Mouse (Mus musculus) embryonic facial prominence, embryonic 13.5 days (tissue): ENCODE data around the gene Zar1. TPM values are rescaled to one million over a fixed set of nuclear protein-coding genes. Genes with fewer than 3 reads are reported as not detected.
"Not testable (repeated sequence)": the region's sequence is repeated elsewhere in the genome, so short reads cannot be mapped to it uniquely, and the experiment has no call there.

Source experiments
- ATAC-seq: fragments of 200-750 bp; cut with Nextera tagmentation; 2 replicates; pipeline ENCODE4 v1.8.0; 2017; ENCODE audit warnings: low read depth; ENCODE audit not compliant: insufficient number of reproducible peaks, insufficient read depth, low FRiP score, low TSS enrichment
- H3K27ac ChIP-seq: fragments of 300-500 bp; sonication (generic); 2 replicates; pipeline ENCODE4 v1.5.1; 2015; ENCODE audit warnings: moderate library complexity, mild to moderate bottlenecking, inconsistent platforms
- H3K27me3 ChIP-seq: fragments of 300-500 bp; sonication (generic); 2 replicates; pipeline ENCODE4 v1.6.1; 2015; ENCODE audit warnings: mild to moderate bottlenecking, inconsistent platforms
- H3K36me3 ChIP-seq: fragments of 300-500 bp; sonication (generic); 2 replicates; pipeline ENCODE4 v1.6.1; 2015; ENCODE audit warnings: mild to moderate bottlenecking, inconsistent platforms
- H3K4me1 ChIP-seq: fragments of 300-500 bp; sonication (generic); 2 replicates; pipeline ENCODE4 v1.6.1; 2015; ENCODE audit warnings: inconsistent platforms
- H3K4me2 ChIP-seq: fragments of 300-500 bp; sonication (generic); 2 replicates; pipeline ENCODE4 v1.6.1; 2015; ENCODE audit warnings: moderate library complexity, mild to moderate bottlenecking, inconsistent platforms
- H3K4me3 ChIP-seq: fragments of 300-500 bp; sonication (generic); 2 replicates; pipeline ENCODE4 v1.5.1; 2015; ENCODE audit warnings: mild to moderate bottlenecking, inconsistent platforms
- H3K9ac ChIP-seq: fragments of 300-500 bp; sonication (generic); 2 replicates; pipeline ENCODE4 v1.6.1; 2015; ENCODE audit warnings: mild to moderate bottlenecking, inconsistent platforms
- H3K9me3 ChIP-seq: fragments of 300-500 bp; sonication (generic); 2 replicates; pipeline ENCODE4 v1.6.1; 2016; ENCODE audit warnings: inconsistent platforms
- WGBS: fragments of 180-500 bp; shearing (Covaris S2); methylation state at CpG from one replicate; pipeline ENCODE4 v1.1.7; 2015; ENCODE audit warnings: mixed read lengths; 5-methylcytosine and 5-hydroxymethylcytosine counted together
- polyA plus RNA-seq: library from polyadenylated mRNA; unstranded; fragments of >200 nt; fragmentation: Nextera tagmentation; extraction: Ambion mirVana; gene quantifications from 2 replicates; pipeline ENCODE4 v1.2.1, GENCODE M21; 2015

The Zar1 gene
- polyA plus RNA-seq, result 1.6 and 3.0 TPM in 2 replicates

DNA sequence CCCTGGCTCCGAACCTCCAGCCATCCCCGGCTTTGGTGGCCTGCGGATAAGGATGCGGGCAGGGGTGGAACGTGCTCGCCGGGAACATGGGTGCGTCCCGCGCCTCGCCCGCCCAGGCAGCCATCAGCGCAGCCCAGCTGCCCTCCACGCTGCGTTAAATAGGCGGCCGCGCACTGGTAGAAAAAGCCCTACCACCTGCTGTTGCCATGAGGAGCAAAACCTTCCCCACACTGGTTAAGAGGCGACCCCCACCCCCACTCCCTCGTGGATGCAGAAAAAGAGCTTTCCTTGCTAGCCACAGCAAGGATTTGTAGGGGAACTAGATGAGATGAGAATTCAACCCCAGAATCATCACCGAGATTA, at the start of gene Zar1:
TSS of gene Zar1 (minus strand) at position 285 of the 363 bp plus-strand sequence.
- H3K9me3 ChIP-seq, H3K36me3 ChIP-seq, H3K4me1 ChIP-seq, H3K27ac ChIP-seq: not testable (repeated sequence)
- Histone ChIP-seq H3K27me3 (peaks cover 23% of the 10 kb centered on the region), H3K4me3 (peak within 1 kb of the TSS; percentile 48), H3K9ac (peak within 1 kb of the TSS; percentile 69), H3K4me2 (peak within 1 kb of the TSS; percentile 86)
- WGBS, result 5% methylated on average over 18 of the region's 21 CpGs
- peak; percentile 64; the same call in 1 of the 2 replicates for ATAC-seq

DNA sequence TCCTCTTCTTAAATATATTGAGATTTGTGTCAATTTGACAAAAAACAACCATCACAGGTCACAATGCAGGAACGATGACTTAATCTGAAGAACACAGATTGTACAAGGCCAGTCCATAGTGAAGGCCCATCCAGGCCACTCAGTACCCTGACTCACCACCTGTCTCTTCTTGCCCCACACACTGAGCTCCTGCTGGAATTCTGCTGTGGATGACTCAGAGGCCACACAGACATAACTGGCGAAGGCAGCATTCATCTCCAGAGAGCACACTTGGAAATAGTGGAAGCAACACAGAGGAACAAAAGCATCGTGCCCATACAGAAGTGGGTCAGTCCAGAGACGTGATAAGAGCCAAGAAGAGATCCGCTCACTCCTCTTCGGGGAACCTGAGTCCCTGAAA, 49.0 kb upstream of the Zar1 start:
- Histone ChIP-seq H3K9ac (no peak overlapping the region), H3K4me3 (no peak overlapping the region), H3K27me3 (no peaks in the 10 kb centered on the region), H3K27ac (no peak overlapping the region), H3K4me1 (no peaks in the 10 kb centered on the region), H3K4me2 (no peak overlapping the region), H3K9me3 (no peaks in the 10 kb centered on the region), H3K36me3 (no peaks in the 10 kb centered on the region)
- 89% methylated on average over 6 of the region's 6 CpGs for WGBS
- no peak for ATAC-seq

DNA sequence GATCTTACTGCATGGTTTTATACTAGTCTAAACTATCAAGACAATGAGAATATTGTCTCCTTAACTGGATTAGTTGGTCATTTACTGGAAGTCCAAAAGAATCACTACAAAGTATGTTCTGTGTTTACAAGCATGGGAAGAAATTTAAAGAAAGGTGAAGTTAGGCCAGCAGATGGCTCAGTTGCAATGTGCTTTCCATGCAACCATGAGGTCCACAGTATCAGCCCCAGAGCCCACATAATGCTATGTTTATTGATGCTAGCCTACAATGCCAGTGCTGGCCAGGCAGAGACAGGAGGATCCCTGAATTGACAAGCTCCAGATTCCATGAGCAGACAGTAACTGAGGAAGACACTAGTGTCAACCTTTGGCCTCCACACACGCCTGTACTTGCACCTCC, 40.0 kb upstream of the Zar1 start:
- Histone ChIP-seq H3K27me3 (no peaks in the 10 kb centered on the region), H3K4me3 (no peak overlapping the region), H3K9me3 (no peaks in the 10 kb centered on the region), H3K36me3 (no peaks in the 10 kb centered on the region), H3K27ac (no peak overlapping the region), H3K4me1 (no peaks in the 10 kb centered on the region), H3K4me2 (no peak overlapping the region), H3K9ac (no peak overlapping the region)
- 80% methylated on average over 1 of the region's 1 CpGs for WGBS
- ATAC-seq, result no peak

DNA sequence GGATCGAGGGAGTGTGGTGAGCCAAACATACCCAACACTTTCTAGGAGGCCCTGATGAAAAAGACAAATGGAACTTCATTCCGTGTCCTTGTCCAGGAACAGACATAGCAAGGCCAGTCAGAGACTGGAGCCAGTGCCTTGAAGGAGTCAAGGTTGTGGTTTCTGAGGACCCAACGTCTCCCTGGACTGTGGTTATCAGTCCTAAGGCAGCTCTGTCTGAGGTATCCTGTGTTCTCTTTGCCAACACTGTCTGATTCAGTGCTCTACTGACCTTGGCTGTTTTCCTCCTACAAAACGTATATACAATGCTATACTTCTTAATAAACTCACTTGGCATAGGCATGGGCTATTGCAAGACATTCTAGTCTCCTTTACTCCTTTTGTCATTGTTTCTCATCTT, 36.4 kb upstream of the Zar1 start:
- Histone ChIP-seq H3K4me2 (no peak overlapping the region), H3K27me3 (no peaks in the 10 kb centered on the region), H3K27ac (no peak overlapping the region), H3K4me1 (no peaks in the 10 kb centered on the region), H3K36me3 (no peaks in the 10 kb centered on the region), H3K9me3 (no peaks in the 10 kb centered on the region), H3K4me3 (no peak overlapping the region), H3K9ac (no peak overlapping the region)
- no peak for ATAC-seq
- 77% methylated on average over 4 of the region's 4 CpGs for WGBS

DNA sequence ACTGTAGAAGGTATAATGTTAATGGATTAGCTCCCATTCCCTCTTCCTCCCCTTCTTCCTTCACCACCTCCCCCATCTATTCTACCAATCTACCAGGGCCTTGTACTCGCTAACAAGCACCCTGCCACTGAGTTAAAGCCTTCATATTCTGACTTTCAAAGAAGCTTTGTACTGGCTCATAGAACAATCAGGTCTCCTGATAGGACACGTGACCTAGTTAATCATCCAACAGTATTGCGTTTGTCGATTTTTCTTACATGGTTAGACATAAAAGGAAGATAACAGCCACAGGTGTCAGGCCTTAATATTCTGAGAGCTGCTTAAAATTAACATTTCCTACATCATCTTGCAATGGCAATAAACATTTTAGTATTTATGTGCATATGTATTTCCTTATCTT, 22.1 kb upstream of the Zar1 start:
- Histone ChIP-seq H3K27me3 (no peaks in the 10 kb centered on the region), H3K9me3 (no peaks in the 10 kb centered on the region), H3K4me2 (no peak overlapping the region), H3K27ac (no peak overlapping the region), H3K9ac (no peak overlapping the region), H3K4me1 (no peaks in the 10 kb centered on the region), H3K36me3 (no peaks in the 10 kb centered on the region), H3K4me3 (no peak overlapping the region)
- no peak for ATAC-seq
- WGBS, result 91% methylated on average over 4 of the region's 4 CpGs

DNA sequence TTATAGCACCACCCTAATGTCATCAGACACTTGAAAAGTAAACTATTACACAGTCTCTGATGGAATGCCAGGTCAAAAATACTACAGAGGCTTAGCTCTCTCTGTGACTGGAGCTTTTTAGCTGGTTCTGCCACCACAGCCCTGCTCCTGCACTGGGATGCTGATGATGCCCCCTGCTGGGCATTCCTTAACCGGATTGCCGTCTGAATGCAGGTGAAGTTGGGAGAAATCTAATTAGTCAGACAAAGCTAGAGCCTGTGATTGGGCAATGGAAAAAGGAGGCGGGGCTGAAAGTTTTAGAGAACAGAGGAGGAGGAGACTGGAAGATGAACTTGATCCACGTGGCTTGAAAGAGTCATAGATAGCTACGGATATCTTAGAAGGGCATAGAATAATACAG, 20.0 kb upstream of the Zar1 start:
- ATAC-seq, result no peak

DNA sequence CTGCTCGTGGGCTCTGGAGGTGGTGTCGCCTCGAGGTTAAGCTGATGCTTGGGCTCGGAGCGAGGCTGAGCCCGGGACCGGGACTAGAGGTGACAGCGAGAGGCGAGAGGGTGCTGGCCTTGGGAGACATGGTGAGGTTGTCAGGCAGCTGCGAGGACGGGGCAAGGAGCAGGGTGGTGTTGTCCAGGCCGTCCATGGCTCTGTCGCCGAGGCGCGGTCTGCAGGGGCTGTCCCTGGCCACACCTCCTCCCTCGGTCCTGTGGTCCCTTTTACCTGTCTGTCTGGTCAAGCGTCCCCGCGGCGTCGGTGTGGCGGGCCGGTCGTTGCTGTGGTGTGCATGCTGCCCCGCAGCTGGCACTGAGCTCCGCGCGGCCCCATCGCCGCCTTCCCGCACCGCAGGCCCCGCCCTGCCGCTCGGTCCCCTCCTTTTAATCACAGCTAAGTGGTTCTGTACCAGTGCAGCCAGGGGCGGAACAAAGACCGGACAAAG, 6.2 kb upstream of the Zar1 start, which contains the start of gene Gm5868:
TSS of gene Gm5868 (minus strand) at position 360 of the 490 bp plus-strand sequence.
- ATAC-seq, result peak; percentile 37; the same call in 1 of the 2 replicates
- Histone ChIP-seq H3K4me1 (peaks cover 6% of the 10 kb centered on the region), H3K9ac (peak within 1 kb of the TSS; percentile 49; the same call in 1 of the 2 replicates), H3K9me3 (no peaks in the 10 kb centered on the region), H3K4me3 (peak within 1 kb of the TSS; percentile 42), H3K36me3 (no peaks in the 10 kb centered on the region), H3K27me3 (peaks cover 33% of the 10 kb centered on the region), H3K4me2 (peak within 1 kb of the TSS; percentile 70), H3K27ac (no peak within 1 kb of the TSS)
- 1% methylated on average over 38 of the region's 38 CpGs for WGBS

More for the DNA sequence above, 20.0 kb upstream of the Zar1 start:
- H3K27ac ChIP-seq, result no peak overlapping the region
- H3K36me3 ChIP-seq, result no peaks in the 10 kb centered on the region
- 13% methylated on average over 5 of the region's 5 CpGs for WGBS
- no peaks in the 10 kb centered on the region for H3K9me3 ChIP-seq
- no peaks in the 10 kb centered on the region for H3K27me3 ChIP-seq
- no peak overlapping the region for H3K4me3 ChIP-seq
- no peak overlapping the region for H3K4me2 ChIP-seq
- no peak overlapping the region for H3K9ac ChIP-seq
- no peaks in the 10 kb centered on the region for H3K4me1 ChIP-seq

DNA sequence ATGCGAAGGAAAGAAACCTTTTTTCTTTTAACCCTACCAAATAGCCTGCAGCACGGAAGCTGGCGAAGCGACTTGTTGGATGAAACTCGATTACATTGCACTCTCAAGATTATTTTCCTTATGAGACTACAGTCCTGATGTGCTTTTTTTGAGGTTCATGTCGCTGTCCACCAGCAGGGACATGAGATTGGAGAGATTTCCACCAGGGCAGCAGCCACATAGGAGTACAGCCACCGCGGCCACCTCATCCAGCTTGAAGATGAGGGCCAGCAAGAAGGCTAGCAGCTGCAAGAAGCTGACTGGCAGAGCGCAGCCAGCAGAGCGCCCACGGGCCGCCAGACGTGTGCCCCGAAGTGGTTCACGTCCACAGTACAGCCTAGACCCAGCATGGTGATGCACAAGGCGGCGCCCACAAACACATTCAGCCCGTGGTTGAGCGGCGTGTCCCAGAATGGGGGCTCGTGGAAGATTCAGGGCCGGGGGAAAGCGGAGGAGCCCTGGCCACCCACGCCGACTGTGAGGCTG, 5.7 kb upstream of the Zar1 start:
- 42% methylated on average over 25 of the region's 25 CpGs for WGBS
- Histone ChIP-seq H3K27me3 (peaks cover 35% of the 10 kb centered on the region), H3K4me3 (peak overlapping the region; percentile 42), H3K9ac (peak overlapping the region; percentile 49; the same call in 1 of the 2 replicates), H3K4me2 (peak overlapping the region; percentile 70)
- H3K27ac ChIP-seq, H3K4me1 ChIP-seq, H3K36me3 ChIP-seq, H3K9me3 ChIP-seq: not testable (repeated sequence)
- 0 out of 2 replicates have a peak, but pooled peaks have one; percentile 37 for ATAC-seq

DNA sequence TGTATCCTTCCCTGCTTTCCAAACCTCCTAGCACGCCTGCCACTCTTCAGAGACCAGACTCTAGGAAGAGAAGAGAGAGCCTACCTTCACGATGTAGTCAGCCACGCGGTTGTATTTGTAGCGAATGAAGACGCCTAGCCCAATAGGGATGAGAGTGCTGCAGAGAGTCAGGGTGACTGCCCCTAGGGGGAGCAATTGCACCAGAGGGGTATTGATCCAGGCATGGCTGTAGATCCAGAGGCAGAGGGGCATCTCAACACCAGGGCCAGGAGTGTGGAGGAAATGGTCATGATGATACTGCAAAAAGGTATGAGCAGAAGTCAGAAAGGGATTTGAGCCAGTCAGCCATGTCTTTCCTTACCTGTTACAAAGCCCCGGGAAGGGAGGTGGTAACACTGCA, 5.1 kb upstream of the Zar1 start:
- H3K27ac ChIP-seq, ATAC-seq, H3K4me3 ChIP-seq, H3K4me1 ChIP-seq, H3K36me3 ChIP-seq, H3K9me3 ChIP-seq, H3K9ac ChIP-seq, H3K4me2 ChIP-seq: not testable (repeated sequence)
- peaks cover 41% of the 10 kb centered on the region for H3K27me3 ChIP-seq
- 43% methylated on average over 7 of the region's 7 CpGs for WGBS

DNA sequence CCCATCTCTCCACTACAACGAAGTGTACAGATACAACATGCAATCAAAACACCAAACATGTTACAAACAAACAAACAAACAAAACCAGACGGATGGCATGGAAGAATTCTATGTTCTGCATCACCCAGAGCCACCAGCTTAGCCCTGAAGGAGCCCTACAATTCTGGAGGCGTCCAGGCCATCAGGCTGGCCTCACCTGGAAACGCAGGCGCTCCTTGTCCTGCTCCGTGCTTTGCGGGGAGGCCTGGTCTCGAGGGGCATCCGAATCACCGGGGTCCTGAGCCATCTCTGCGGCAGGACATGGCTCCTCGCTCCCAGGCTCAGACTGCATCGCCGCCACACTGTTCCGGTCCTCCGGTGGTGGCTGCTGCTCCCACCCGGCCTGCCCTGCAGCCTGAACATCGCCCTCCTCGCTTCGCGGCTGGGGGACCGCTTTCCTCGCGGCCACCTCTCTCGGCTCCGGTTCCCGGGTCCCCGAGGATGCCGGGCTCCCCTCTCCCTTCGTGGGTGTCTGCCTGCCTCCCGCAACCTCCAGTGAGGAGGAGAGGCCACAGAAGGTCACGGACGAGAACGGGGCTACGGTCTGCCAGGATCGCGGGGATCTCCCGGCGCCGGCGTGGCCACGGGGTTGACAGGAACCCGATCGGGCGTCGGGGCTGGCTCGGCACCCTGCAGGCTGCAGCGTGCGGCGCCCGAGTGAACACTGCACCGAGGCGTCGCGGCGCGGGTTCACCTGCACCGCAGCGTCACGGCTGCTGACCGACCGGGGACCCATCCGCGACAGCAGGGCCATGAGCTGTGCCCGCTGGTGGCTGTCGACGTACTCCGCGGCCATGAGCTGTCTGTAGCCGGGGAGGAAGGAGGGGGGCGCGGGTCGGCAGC, 725 bp downstream of the Zar1 start:
- Histone ChIP-seq H3K9ac (peak overlapping the region; percentile 69), H3K4me3 (peak overlapping the region; percentile 48), H3K4me2 (peak overlapping the region; percentile 86), H3K27me3 (peaks cover 19% of the 10 kb centered on the region)
- not testable (repeated sequence) for H3K36me3 ChIP-seq, H3K27ac ChIP-seq, H3K4me1 ChIP-seq, H3K9me3 ChIP-seq
- 4% methylated on average over 65 of the region's 73 CpGs for WGBS
- peak; percentile 43; the same call in 1 of the 2 replicates for ATAC-seq

DNA sequence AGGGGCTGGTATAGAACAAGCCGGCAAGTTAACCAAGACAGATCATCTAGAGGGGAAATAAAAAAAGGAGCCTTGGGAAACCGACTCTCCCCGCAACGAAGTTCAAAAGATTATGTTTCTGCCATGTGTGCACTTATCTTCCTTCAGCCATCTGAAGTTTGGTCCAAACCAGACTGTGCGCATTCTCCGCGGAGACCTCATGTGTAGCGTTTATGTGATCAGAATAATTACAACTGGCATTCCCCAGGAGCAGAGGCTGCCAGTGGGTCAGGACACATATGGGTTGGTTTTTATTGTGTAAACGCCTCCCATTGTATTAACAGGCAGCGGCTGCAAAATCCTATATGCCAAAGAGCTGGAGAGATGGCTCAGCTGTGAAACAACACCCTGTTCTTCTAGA, 1.5 kb downstream of the Zar1 start:
- not testable (repeated sequence) for H3K36me3 ChIP-seq, H3K27ac ChIP-seq, H3K4me1 ChIP-seq, H3K9ac ChIP-seq, H3K4me3 ChIP-seq, H3K9me3 ChIP-seq
- Histone ChIP-seq H3K4me2 (peak overlapping the region; percentile 86), H3K27me3 (peaks cover 19% of the 10 kb centered on the region)
- WGBS, result 22% methylated on average over 10 of the region's 10 CpGs
- 0 out of 2 replicates have a peak, but pooled peaks have one; percentile 26 for ATAC-seq

DNA sequence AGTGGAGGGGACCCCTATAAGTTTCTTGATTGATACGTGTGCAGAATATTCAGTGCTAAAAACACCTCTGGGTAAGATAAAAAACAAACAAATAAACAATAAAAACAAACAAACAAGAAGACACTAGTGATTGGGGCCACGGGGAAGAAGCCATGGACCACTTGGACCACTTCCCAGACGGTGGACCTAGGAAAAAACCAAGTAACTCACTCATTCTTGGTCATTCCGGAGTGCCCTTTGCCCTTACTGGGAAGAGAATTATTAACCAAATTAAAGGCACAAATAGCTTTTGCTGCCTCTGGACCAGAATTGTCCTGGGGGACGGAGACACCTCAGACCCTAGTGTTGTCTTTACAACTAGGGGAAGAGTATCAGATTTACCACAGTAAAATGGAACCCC, 15.4 kb downstream of the Zar1 start:
- Histone ChIP-seq H3K9ac (no peak overlapping the region), H3K27ac (no peak overlapping the region), H3K36me3 (no peaks in the 10 kb centered on the region), H3K4me2 (no peak overlapping the region), H3K4me3 (no peak overlapping the region), H3K27me3 (no peaks in the 10 kb centered on the region), H3K9me3 (peaks cover 13% of the 10 kb centered on the region; the same call in 1 of the 2 replicates), H3K4me1 (peaks cover 5% of the 10 kb centered on the region; the same call in 1 of the 2 replicates)
- 82% methylated on average over 5 of the region's 5 CpGs for WGBS
- ATAC-seq, result no peak
